Mouse (Mus musculus) heart, embryonic 12.5 days (tissue): Measurements from ENCODE around the gene Crygs. TPM values are rescaled to one million over a fixed set of nuclear protein-coding genes. Genes with fewer than 3 reads are reported as not detected.

Experiments
- polyA plus RNA-seq: library from polyadenylated mRNA; unstranded; fragments of >200 nt; fragmentation: Nextera tagmentation; extraction: Ambion mirVana; gene quantifications from 2 replicates; pipeline ENCODE4 v1.2.1, GENCODE M21; 2016

The Crygs gene
- polyA plus RNA-seq, 1 experiment from 2014 or later: not detected

Other genes starting within 250 kb of the Crygs start
- gene Dgkg, start 154.4 kb downstream of the Crygs start, polyA plus RNA-seq: 0.37 and 0.47 TPM in 2 replicates
- 19.2 and 20.2 TPM in 2 replicates for gene Tbccd1, start 46.1 kb upstream of the Crygs start, polyA plus RNA-seq
- gene Dnajb11, start 46.3 kb upstream of the Crygs start, polyA plus RNA-seq: 130 and 138 TPM in 2 replicates
- 1.5 and 2.5 TPM in 2 replicates for gene Ahsg, start 79.7 kb upstream of the Crygs start, polyA plus RNA-seq
- gene Fetub, start 106.8 kb upstream of the Crygs start, polyA plus RNA-seq: not detected in 2 replicates
- gene Hrg, start 139.5 kb upstream of the Crygs start, polyA plus RNA-seq: not detected in 2 replicates
- 0.34 and 0.42 TPM in 2 replicates for gene Kng2, start 217.9 kb upstream of the Crygs start, polyA plus RNA-seq
- gene Kng1, start 246.3 kb upstream of the Crygs start, polyA plus RNA-seq: 0.83 and 1.6 TPM in 2 replicates